Mouse (Mus musculus) CD8-positive naive resting alpha-beta T cell, adult 2 months (primary cell): ENCODE measurements at regions not wholly inside any gene's neighbourhood (a gene's known extent, or its start where the extent isn't known, plus 50 kb on each side); places are given as distances from the start of the nearest gene placed in this dataset.

ENCODE experiments used
- DNase-seq, 2 experiments: peaks; one replicate each; pipeline ENCODE4 v3.0.0; 2022; ENCODE audit warnings: low read depth in 2 of 2, low spot score in 2 of 2

DNA sequence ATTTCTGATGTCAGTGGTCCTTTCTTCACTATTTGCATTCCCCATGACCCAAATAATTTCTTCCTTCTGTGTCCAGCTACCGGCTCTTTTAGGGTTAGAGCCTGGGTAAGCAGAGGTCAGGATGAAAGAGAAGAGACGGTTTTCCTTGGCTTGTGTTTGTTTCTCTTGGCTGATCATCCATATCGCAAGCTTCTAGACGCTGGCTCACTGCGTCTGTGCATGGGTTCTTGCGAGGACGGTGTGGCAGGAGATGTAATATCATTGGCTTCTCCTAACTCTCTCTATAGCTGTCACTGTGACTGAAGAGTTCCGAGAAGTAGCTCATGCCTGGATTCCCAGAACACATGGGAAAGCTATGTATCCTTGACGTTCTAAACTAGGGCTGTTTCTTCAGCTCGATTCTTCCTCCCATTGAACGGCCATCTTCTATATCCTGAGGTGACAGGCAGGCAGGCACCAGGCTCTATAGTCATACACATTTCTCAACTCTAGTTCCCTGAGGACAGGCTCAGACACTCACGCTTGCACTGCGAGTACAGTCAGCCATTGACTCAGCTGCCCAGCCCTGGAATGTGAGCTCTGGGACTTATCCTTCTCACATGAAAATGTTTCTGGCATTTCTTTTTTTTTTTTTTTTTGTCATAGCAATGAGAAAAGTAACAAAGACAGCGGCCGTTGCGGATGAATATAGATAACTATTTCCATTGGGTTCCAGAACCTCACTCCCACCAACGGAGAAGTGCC, 85.0 kb downstream of the Bach1 start:
- no peak for DNase-seq

DNA sequence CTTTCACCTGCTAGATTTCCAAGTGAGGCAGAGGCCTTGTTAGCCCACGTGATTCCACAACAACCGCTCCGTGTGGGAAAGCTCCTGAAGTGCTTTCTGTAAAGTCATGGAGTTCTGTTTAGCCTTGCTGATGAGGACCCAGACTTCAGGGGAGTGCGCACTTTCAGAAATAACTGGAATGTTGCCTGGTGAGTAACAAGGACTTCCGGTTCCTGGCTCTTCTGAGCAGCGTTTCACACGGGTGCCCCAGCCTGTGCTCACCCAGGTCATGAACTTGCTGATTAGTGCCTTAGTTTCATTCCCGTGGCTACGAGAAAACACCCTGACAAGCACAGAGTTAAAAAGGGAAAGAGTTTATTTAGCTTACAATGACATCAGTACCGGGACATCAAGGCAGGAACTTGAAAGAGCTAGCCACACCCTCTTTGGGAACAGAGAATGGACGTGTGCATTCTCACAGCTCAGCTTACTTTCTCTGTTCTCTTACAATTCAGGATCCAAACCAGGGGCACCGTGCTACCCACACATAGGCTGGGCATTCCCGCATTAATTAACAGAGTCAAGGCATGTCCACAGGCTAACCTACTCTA, 85.8 kb downstream of the Bach1 start:
- DNase-seq: no peak

DNA sequence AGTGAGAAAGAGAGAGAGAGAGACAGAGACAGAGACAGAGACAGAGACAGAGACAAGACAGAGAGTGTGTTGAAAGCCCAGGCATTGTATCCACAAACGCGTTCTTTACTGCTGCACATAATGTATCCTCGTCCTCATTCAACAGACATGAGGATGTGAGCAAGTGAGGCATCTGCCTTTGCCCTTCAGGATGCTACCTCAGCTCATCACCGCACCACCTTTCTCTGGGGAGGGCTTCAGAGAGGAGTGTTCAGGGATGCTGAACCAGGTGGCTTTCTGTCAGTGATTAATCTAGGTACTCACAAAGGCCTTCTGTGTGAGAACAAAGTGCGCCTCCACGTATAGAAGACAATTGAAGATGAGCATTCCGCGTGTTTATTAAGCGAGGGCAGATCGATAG, 90.8 kb downstream of the Bach1 start:
- DNase-seq: no peak

DNA sequence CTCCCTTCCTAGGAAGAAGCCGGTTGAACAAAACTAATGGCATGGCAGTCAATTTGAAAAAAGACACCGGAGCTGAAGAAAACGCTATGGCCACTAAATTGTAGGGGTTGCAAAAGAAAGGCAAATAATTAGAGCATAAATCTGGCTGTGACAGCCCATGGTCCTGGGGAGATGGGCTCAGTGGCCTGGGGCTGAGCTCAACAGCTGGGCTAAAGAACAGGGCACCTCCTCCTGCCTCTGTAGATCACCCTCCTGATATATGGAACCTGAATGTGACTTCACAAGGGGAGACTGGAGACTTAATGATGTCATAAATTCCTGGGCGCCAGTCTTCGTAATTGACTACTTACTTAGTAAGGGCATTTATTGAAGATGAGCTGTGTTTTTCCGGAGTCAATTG, 91.2 kb downstream of the Bach1 start:
- no peak for DNase-seq

DNA sequence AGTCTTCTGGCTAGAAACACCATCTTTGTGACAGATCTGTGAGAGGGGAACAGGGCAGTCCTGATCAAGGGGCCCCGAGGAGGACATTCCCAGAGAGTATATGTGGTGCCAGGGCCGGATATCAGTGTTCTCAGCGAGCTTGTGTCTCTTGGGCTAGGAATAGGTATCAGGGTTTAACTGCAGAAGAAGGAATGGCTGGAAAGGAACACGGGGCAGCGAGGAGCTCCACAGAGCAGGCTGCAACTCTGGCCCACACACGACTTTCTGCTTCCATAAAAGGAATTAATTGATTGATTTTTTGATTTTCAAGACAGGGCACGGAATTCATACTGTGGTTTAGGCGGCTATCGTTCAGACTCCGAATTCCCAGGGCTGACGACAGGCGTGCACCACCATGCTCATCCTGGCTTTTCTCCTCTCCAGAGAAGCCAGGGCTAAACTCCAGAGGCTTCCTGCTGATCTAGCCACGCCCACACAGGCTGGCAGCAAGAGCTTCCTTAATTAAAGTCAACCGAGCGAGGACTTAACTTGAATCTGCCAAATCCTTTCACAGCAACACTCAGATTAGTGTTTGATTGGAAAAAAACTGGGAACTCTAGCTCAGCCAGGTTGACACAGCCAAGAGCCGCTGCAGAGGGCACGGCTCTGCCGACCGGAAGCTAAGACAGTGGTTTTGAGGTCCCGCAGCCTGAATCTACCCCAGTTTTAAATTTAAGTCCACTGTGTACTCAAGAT, 97.9 kb downstream of the Bach1 start:
- DNase-seq: no peak

DNA sequence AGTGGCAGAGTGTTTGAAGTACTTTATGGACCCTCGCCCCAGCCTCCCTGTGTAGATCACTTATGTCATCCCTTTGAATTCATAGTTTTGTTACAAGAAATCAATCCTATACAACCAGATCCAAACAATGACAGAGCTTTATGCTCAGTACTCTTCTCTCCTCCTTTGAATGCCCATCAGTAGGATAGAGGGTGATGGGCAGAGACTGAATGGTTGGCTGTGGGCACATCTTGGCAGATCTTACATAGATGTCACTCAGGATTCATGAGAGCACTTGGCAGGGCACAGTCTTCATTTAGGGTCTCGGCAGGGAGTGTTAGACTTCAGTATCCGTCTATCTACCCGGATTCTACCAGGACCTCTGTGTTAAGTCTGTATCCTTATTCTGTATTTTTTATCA, 103.6 kb downstream of the Bach1 start:
- DNase-seq: no peak

DNA sequence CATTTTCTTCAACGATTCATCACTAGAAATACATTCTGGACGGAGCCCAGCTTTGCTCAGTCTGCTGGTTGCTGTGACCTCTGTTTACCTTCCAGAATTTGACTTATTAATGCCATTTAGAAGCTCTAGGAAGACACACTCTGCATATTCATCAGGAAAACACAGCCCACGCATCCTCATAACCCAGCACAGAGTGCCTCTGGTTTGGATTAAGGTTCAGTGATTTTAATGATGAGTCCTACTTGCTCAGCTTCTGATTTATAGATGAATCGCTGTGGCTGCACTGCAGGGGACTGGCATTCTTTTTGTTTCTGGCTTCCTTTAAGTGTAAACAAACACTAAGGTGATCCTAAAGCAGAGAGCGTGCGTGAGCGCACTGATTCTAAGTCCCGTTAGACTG, 118.8 kb downstream of the Bach1 start:
- DNase-seq: no peak

DNA sequence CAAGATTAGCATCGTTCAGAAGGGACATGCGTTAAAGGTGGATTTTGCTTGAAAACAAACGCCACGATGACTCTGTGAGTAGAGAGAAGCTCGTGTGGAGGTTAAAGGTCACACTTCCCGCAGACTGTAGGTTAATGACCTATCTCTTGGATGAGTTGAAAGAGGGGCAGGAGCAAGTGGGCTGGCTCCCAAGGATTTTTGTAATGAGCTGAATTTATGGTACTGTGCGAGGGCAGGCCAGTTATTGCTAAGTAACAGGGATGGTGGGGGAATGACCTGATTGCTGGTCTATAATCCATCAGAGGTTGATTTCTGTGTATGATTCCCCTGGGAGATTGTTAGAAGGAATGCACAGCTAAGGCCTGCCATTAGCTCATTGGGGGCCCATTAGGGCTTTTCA, 135.6 kb downstream of the Bach1 start:
- DNase-seq: no peak

DNA sequence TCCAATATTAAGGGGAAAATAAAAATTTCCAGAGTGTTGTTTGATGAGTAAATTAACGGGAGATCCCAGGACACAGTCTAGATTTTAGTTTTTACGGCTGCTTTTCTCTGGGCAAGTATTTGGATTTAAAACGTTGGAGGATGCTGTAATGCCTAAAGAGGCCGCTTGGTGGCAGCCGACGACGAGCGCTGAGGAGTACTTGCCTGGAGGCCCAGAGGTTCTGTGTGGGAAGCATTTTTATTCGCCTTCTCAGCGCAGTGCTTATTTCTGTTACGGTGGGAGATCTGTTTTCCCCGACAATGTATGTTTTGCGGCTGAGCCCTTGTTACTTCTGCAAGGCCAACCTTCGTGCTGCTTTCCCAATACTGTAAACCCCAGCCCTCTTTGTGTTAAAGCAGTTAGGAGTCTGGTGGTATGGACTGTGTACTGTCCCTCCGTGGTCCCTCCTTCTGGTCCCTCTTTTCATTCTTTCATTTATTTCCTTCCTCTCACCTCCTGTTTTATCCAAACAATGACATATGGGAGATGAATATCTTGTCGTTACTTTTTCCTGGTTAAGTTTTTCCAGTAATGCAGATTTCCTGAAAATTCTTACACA, 142.3 kb downstream of the Bach1 start:
- peak; percentile 18 to 41 for DNase-seq
